9 mouse cellular contexts compared by ENCODE assay signal in genomic region chr1:153016465-153017163, GRCm38 (mm10).
DNase-seq lines count a peak whose midpoint lies in the region; ATAC-seq and TF ChIP-seq lines count a peak whose summit lies in the region.
"Had no signal": no experiment of that assay in that cellular context is flagged by ENCODE, and none has a peak within 500 bp of the region (broad histone marks: within the 10 kb centered on the region; RNA-seq: fewer than 3 reads in every experiment).

No protein-coding gene starts in this region.

- TF ChIP-seq POLR2A in MEL (IDR thresholded peaks at IDR 0.05; ENCODE audit: control insufficient read depth in 1 of 2, insufficient read depth in 1 of 2, low read depth in 1 of 2, low read length in 2 of 2, poor library complexity in 1 of 2): no peak

- H3K4me1 ChIP-seq in hindbrain, embryonic 10.5 days (replicated peaks): peaks cover 41% of the 10 kb centered on the region
- H3K4me1 ChIP-seq in hindbrain, embryonic 16.5 days (ENCODE audit: control insufficient read depth, insufficient read depth, low read depth, low read length): peaks cover 30% of the 10 kb centered on the region
- H3K4me1 ChIP-seq in MEL (ENCODE audit: control insufficient read depth in 1 of 2, insufficient read depth in 2 of 2, low read length in 2 of 2): peaks cover 45 to 79% of the 10 kb centered on the region in 2 experiments
- peaks cover 25% of the 10 kb centered on the region for H3K4me1 ChIP-seq in hindbrain, embryonic 14.5 days (replicated peaks; ENCODE audit: control insufficient read depth, insufficient read depth, low read length)

- no peak overlapping the region for H3K9ac ChIP-seq in hindbrain, embryonic 16.5 days (ENCODE audit: low read depth, low read length)
- no peak overlapping the region for H3K9ac ChIP-seq in MEL (ENCODE audit: control insufficient read depth, low read depth, low read length, poor library complexity, severe bottlenecking)
- H3K9ac ChIP-seq in hindbrain, embryonic 14.5 days: no peak overlapping the region
- H3K9ac ChIP-seq: liver, embryonic 12.5 days had no signal

- TF ChIP-seq CTCF in MEL (IDR thresholded peaks at IDR 0.05 in 2 of 3, conservative IDR thresholded peaks at IDR 0.05 in 1 of 3; ENCODE audit: control insufficient read depth in 1 of 3, insufficient read depth in 1 of 3, low read depth in 2 of 3, low read length in 3 of 3, poor library complexity in 1 of 3, severe bottlenecking in 1 of 3): no peak

- peak in 1 of 2 experiments; percentile 61; a peak in 1 of 4 replicates for TF ChIP-seq EP300 in MEL (IDR thresholded peaks at IDR 0.05; ENCODE audit: low read depth in 1 of 2, low read length in 2 of 2)

- peak overlapping the region; percentile 71 for H3K27ac ChIP-seq in hindbrain, embryonic 10.5 days
- no peak overlapping the region; the same call in none of the 2 replicates for H3K27ac ChIP-seq in hindbrain, embryonic 16.5 days (ENCODE audit: low read depth, low read length)
- peak overlapping the region; percentile 13; the same call in 1 of the 2 replicates for H3K27ac ChIP-seq in MEL (ENCODE audit: control insufficient read depth, low read depth, low read length)
- peak overlapping the region; percentile 41; the same call in 1 of the 2 replicates for H3K27ac ChIP-seq in hindbrain, embryonic 14.5 days
- H3K27ac ChIP-seq: liver, embryonic 12.5 days had no signal

- 67% methylated on average over 11 of the region's 11 CpGs for WGBS in hindbrain, embryonic 10.5 days
- WGBS in hindbrain, embryonic 16.5 days: 52% methylated on average over 11 of the region's 11 CpGs
- WGBS in hindbrain, embryonic 14.5 days: 58% methylated on average over 11 of the region's 11 CpGs

- no peaks in the 10 kb centered on the region for H3K27me3 ChIP-seq in hindbrain, embryonic 10.5 days (ENCODE audit: insufficient read depth, poor library complexity, severe bottlenecking)
- H3K27me3 ChIP-seq in hindbrain, embryonic 16.5 days (replicated peaks; ENCODE audit: control insufficient read depth, insufficient read depth, low read length): no peaks in the 10 kb centered on the region
- no peaks in the 10 kb centered on the region for H3K27me3 ChIP-seq in MEL (ENCODE audit: control insufficient read depth in 1 of 2, insufficient read depth in 2 of 2, low read length in 2 of 2)
- H3K27me3 ChIP-seq in hindbrain, embryonic 14.5 days (ENCODE audit: control insufficient read depth, insufficient read depth, low read length): no peaks in the 10 kb centered on the region
- H3K27me3 ChIP-seq: liver, embryonic 12.5 days had no signal

- peak; percentile 16 for DNase-seq in adrenal gland, postnatal 10 days
- DNase-seq in adrenal gland, adult (ENCODE audit: inconsistent age in 2 of 2, low spot score in 1 of 2): no peak
- peak; percentile 53 for DNase-seq in hindbrain, embryonic 10.5 days (ENCODE audit: low spot score)
- no peak for DNase-seq in MEL (ENCODE audit: low read depth, low spot score)
- no peak for DNase-seq in hindbrain, embryonic 14.5 days (ENCODE audit: low spot score)
- DNase-seq in urinary bladder, adult 2 months (ENCODE audit: low spot score): no peak

- H3K4me3 ChIP-seq in hindbrain, embryonic 10.5 days: no peak overlapping the region
- no peak overlapping the region for H3K4me3 ChIP-seq in hindbrain, embryonic 16.5 days (ENCODE audit: low read length)
- H3K4me3 ChIP-seq in MEL (ENCODE audit: control insufficient read depth in 1 of 2, insufficient read depth in 1 of 2, low read depth in 2 of 2, low read length in 2 of 2): no peak overlapping the region
- no peak overlapping the region for H3K4me3 ChIP-seq in hindbrain, embryonic 14.5 days (replicated peaks; ENCODE audit: low read length)
- H3K4me3 ChIP-seq: liver, embryonic 12.5 days had no signal

- ATAC-seq in hindbrain, embryonic 16.5 days: no peak
- no peak for ATAC-seq in hindbrain, embryonic 14.5 days (ENCODE audit: low FRiP score)
- no peak for ATAC-seq in erythroid progenitor cell, adult 5-6 weeks (replicated peaks; ENCODE audit: low FRiP score, poor library complexity, severe bottlenecking)
- ATAC-seq: liver, embryonic 12.5 days had no signal

- no peaks in the 10 kb centered on the region for H3K9me3 ChIP-seq in hindbrain, embryonic 10.5 days
- H3K9me3 ChIP-seq in hindbrain, embryonic 16.5 days (ENCODE audit: control insufficient read depth, low read length): no peaks in the 10 kb centered on the region
- H3K9me3 ChIP-seq in MEL (replicated peaks; ENCODE audit: insufficient read depth, low read length): no peaks in the 10 kb centered on the region
- no peaks in the 10 kb centered on the region for H3K9me3 ChIP-seq in hindbrain, embryonic 14.5 days (ENCODE audit: control insufficient read depth, low read length)
- H3K9me3 ChIP-seq: liver, embryonic 12.5 days had no signal

- no peak for TF ChIP-seq RAD21 in MEL (IDR thresholded peaks at IDR 0.05; ENCODE audit: low read depth, low read length)

- no peak overlapping the region for H3K4me2 ChIP-seq in hindbrain, embryonic 16.5 days (ENCODE audit: low read length)
- H3K4me2 ChIP-seq in hindbrain, embryonic 14.5 days (replicated peaks): no peak overlapping the region
- H3K4me2 ChIP-seq: liver, embryonic 12.5 days had no signal

- H3K79me2 ChIP-seq in MEL (ENCODE audit: control insufficient read depth, insufficient read depth, low read length, poor library complexity): 0 out of 2 replicates have a peak, but pooled peaks cover under 1% of the 10 kb centered on the region

- no peaks in the 10 kb centered on the region for H3K36me3 ChIP-seq in hindbrain, embryonic 10.5 days
- H3K36me3 ChIP-seq in hindbrain, embryonic 16.5 days (ENCODE audit: control insufficient read depth, insufficient read depth, low read length): no peaks in the 10 kb centered on the region
- H3K36me3 ChIP-seq in MEL (ENCODE audit: control insufficient read depth in 1 of 2, insufficient read depth in 2 of 2, low read length in 2 of 2): peaks cover 0 to 62% of the 10 kb centered on the region in 2 experiments; a peak in 2 of 4 replicates
- no peaks in the 10 kb centered on the region for H3K36me3 ChIP-seq in hindbrain, embryonic 14.5 days (replicated peaks; ENCODE audit: control insufficient read depth, insufficient read depth)
- H3K36me3 ChIP-seq: liver, embryonic 12.5 days had no signal

TF ChIP-seq in MEL, 35 proteins besides CTCF, POLR2A, EP300 and RAD21:
- TF ChIP-seq GATA1 (IDR thresholded peaks at IDR 0.05; ENCODE audit: low read depth, low read length): peak; percentile 48
- TF ChIP-seq MXI1 (IDR thresholded peaks at IDR 0.05; ENCODE audit: low read depth, low read length): no peak
- peak; percentile 87 for TF ChIP-seq RCOR1 (IDR thresholded peaks at IDR 0.05; ENCODE audit: low read depth, low read length)
- TF ChIP-seq SIN3A (IDR thresholded peaks at IDR 0.05; ENCODE audit: low read length): no peak
- no peak for TF ChIP-seq MAFK (IDR thresholded peaks at IDR 0.05; ENCODE audit: borderline replicate concordance, low read depth, low read length)
- TF ChIP-seq USF2 (IDR thresholded peaks at IDR 0.05; ENCODE audit: borderline replicate concordance in 1 of 2, insufficient read depth in 1 of 2, low read depth in 1 of 2, low read length in 2 of 2): no peak
- no peak for TF ChIP-seq BHLHE40 (IDR thresholded peaks at IDR 0.05; ENCODE audit: borderline replicate concordance, low read depth, low read length)
- TF ChIP-seq SMC3 (IDR thresholded peaks at IDR 0.05; ENCODE audit: low read depth, low read length): no peak
- peak; percentile 57 for TF ChIP-seq TCF12 (IDR thresholded peaks at IDR 0.05; ENCODE audit: low read depth, low read length)
- no peak for TF ChIP-seq E2F4 (IDR thresholded peaks at IDR 0.05; ENCODE audit: borderline replicate concordance, low read depth, low read length)
- no peak for TF ChIP-seq HCFC1 (IDR thresholded peaks at IDR 0.05; ENCODE audit: low read depth, low read length)
- no peak for TF ChIP-seq JUND (IDR thresholded peaks at IDR 0.05; ENCODE audit: low read depth, low read length)
- TF ChIP-seq MYB (IDR thresholded peaks at IDR 0.05; ENCODE audit: low read depth, low read length): no peak
- no peak for TF ChIP-seq TBP (IDR thresholded peaks at IDR 0.05; ENCODE audit: low read depth, low read length)
- no peak for TF ChIP-seq USF1 (IDR thresholded peaks at IDR 0.05; ENCODE audit: low read depth, low read length)
- TF ChIP-seq CHD2 (IDR thresholded peaks at IDR 0.05; ENCODE audit: low read length): no peak
- no peak for TF ChIP-seq NRF1 (IDR thresholded peaks at IDR 0.05; ENCODE audit: insufficient read depth, low read depth, low read length, poor library complexity, severe bottlenecking)
- no peak for TF ChIP-seq TAL1 (IDR thresholded peaks at IDR 0.05; ENCODE audit: low read length)
- TF ChIP-seq POLR2AphosphoS5 (IDR thresholded peaks at IDR 0.05; ENCODE audit: borderline replicate concordance, low read depth, low read length): no peak
- no peak for TF ChIP-seq MAX (IDR thresholded peaks at IDR 0.05; ENCODE audit: low read length)
- TF ChIP-seq ZKSCAN1 (IDR thresholded peaks at IDR 0.05; ENCODE audit: low read depth, low read length): no peak
- no peak for TF ChIP-seq UBTF (IDR thresholded peaks at IDR 0.05; ENCODE audit: borderline replicate concordance, insufficient read depth, low read depth, low read length)

Comparison
In these comparisons a context has a peak if more than half of its experiments do, and no peak if none do; other contexts are left out.
1. DNase-seq: peak in adrenal gland, postnatal 10 days (single experiment) and hindbrain, embryonic 10.5 days (single experiment); none in adrenal gland, adult (0 of 2), MEL (single experiment), hindbrain, embryonic 14.5 days (single experiment) and urinary bladder, adult 2 months (single experiment).